Mouse (Mus musculus) small intestine, adult 2 months (tissue): ENCODE data around the gene Tex2. TPM values are rescaled to one million over a fixed set of nuclear protein-coding genes. Genes with fewer than 3 reads are reported as not detected.
A peak's percentile ranks its signal among the peaks of the same experiment; 100 is the strongest.

ENCODE experiments used
- H3K27ac ChIP-seq: fragments of 200-500 bp; 2 replicates; pipeline ENCODE4 v1.5.1; 2012; ENCODE audit warnings: low read depth, low read length, control low read depth, inconsistent platforms; ENCODE audit not compliant: insufficient read depth
- H3K27me3 ChIP-seq: fragments of 200-500 bp; 2 replicates; pipeline ENCODE4 v1.6.1; 2012; ENCODE audit warnings: mild to moderate bottlenecking, moderate library complexity, low read length, inconsistent platforms; ENCODE audit not compliant: control insufficient read depth, insufficient read depth
- H3K36me3 ChIP-seq: fragments of 200-500 bp; 2 replicates; pipeline ENCODE4 v1.6.1; 2012; ENCODE audit warnings: mild to moderate bottlenecking, low read length, control low read depth, inconsistent platforms; ENCODE audit not compliant: control insufficient read depth, insufficient read depth
- H3K4me1 ChIP-seq: fragments of 200-500 bp; 2 replicates; pipeline ENCODE4 v1.6.1; 2012; ENCODE audit warnings: low read length, inconsistent platforms, mixed read lengths; ENCODE audit not compliant: control insufficient read depth, insufficient read depth, insufficient read length
- H3K4me3 ChIP-seq: fragments of 200-500 bp; 2 replicates; pipeline ENCODE4 v1.5.1; 2012; ENCODE audit warnings: low read depth, mild to moderate bottlenecking, control low read depth, inconsistent platforms, low read length, moderate library complexity
- CTCF ChIP-seq: fragments of 200-500 bp; IDR thresholded peaks from 2 replicates; pipeline ENCODE4 v1.5.1; 2012; ENCODE audit warnings: low read depth, mild to moderate bottlenecking, control low read depth, inconsistent platforms, low read length, moderate library complexity, mixed read lengths; ENCODE audit not compliant: insufficient replicate concordance, insufficient read length; ENCODE audit errors: extremely low read depth
- POLR2A ChIP-seq: fragments of 200-500 bp; IDR thresholded peaks from 2 replicates; pipeline ENCODE4 v1.6.1; 2012; ENCODE audit warnings: low read depth, mild to moderate bottlenecking, control low read depth, inconsistent platforms, low read length, moderate library complexity
- WGBS: fragments of 180-500 bp; shearing (Covaris S2); methylation state at CpG from one replicate; pipeline ENCODE4 v1.1.7; 2018; 5-methylcytosine and 5-hydroxymethylcytosine counted together
- polyA plus RNA-seq: library from polyadenylated mRNA; depleted of rRNA; stranded (reverse); fragments of >200 nt; gene quantifications from 2 replicates; pipeline ENCODE4 v1.2.3, GENCODE M21; 2012

Gene Tex2
- polyA plus RNA-seq, 1 experiment, result 9.7 TPM

DNA sequence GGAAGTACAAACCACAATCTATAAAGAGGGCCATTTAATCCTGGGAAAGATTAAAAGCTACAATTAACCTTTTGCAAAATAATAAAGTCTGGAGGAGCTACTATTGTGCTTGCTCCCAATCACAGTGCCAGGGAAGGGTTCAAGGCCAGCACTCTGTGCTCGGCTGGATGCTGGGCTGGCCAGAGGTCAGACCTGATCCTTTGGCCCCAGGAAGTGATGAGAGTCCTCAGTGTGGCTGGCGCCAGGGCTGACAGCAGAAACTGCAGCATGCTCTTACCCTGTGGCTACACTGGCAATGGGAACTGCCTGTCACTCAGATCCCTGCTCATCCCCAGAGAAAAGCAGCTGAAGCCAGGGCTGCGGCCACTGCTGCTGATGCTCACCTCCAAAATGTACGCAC is 55.2 kb downstream of the Tex2 start:
- Histone ChIP-seq H3K36me3 (peaks cover 1% of the 10 kb centered on the region; the same call in 1 of the 2 replicates), H3K27ac (no peak overlapping the region)

GRCm38 (mm10) chr11:106557398-106557797 is 55.8 kb downstream of the Tex2 start:
- H3K27me3 ChIP-seq, result no peaks in the 10 kb centered on the region
- 90% methylated on average over 7 of the region's 7 CpGs for WGBS
- no peak overlapping the region for H3K4me3 ChIP-seq
- peaks cover 18% of the 10 kb centered on the region for H3K4me1 ChIP-seq
- H3K36me3 ChIP-seq, result peaks cover 1% of the 10 kb centered on the region; the same call in 1 of the 2 replicates
- no peak overlapping the region for H3K27ac ChIP-seq
- TF ChIP-seq POLR2A (no peak), CTCF (no peak)

More for the DNA sequence above, 55.2 kb downstream of the Tex2 start:
- Histone ChIP-seq H3K27me3 (no peaks in the 10 kb centered on the region), H3K4me1 (peaks cover 18% of the 10 kb centered on the region), H3K4me3 (no peak overlapping the region)
- TF ChIP-seq CTCF (no peak), POLR2A (no peak)
- 64% methylated on average over 4 of the region's 4 CpGs for WGBS

DNA sequence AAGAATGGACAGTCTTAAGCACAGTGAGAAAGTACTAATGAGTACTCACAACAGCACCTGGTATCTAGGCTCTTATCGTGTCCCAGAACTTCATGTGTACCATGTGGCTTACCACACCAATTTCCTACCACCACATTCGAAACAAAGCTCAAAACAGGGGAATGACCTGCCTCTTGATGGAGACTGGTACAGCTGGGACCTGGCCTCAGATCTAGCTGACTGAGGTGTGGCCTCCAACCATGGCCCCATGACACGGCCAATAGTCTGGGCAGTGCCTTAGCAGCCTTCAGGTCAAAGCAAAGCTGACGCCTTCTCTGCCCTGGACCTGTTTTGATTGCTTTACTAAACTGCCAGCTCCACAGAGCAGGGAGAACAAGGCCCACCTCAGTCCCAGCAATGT is 56.5 kb downstream of the Tex2 start:
- peak overlapping the region; percentile 71 for H3K27ac ChIP-seq
- no peak overlapping the region for H3K4me3 ChIP-seq
- no peaks in the 10 kb centered on the region for H3K27me3 ChIP-seq
- TF ChIP-seq CTCF (no peak), POLR2A (no peak)
- H3K36me3 ChIP-seq, result peaks cover 1% of the 10 kb centered on the region; the same call in 1 of the 2 replicates
- WGBS, result 56% methylated on average over 4 of the region's 4 CpGs
- peaks cover 18% of the 10 kb centered on the region for H3K4me1 ChIP-seq

DNA sequence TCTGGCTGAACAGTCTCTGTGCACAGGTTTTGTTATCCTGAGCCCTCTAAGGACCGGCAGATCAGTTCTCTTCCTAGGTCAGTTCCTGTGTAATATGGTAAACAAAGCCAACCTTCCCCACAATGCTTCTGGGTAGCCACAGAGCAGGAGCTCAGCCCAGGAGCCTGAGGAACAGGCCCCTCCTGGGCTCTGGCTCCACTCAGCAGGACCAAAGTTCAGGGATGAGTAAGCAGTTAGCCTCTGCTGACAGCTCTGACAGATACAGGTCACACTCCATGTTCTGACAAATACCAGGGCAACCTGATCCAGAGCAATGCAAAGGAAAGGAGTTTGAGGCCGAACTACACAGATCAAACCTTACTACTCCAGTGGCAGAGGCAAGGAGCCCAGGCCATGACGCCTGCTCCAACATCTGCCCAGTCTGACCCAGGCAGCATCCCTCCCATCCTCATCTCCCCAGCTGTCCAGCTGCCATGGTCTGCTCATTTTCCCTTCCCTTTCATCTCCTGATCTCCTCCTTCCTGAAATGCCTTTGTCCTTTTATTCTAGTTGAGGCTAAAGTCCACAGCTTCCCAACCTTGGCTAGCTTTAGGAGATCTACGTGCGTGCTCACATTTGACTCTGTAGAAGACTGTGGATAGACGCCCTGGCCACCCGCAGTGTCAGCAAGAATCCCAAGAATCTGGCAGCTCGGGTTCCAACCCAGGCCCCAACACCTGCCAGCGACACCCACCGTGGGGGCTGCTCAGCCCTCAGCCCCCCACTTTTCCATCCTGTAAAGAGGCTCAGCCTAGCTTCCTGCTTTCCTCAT is 57.2 kb downstream of the Tex2 start:
- Histone ChIP-seq H3K36me3 (peaks cover 1% of the 10 kb centered on the region; the same call in 1 of the 2 replicates), H3K27ac (peak overlapping the region; percentile 71), H3K4me3 (no peak overlapping the region), H3K27me3 (no peaks in the 10 kb centered on the region), H3K4me1 (peaks cover 18% of the 10 kb centered on the region)
- TF ChIP-seq CTCF (no peak), POLR2A (no peak)
- WGBS, result 26% methylated on average over 10 of the region's 10 CpGs

DNA sequence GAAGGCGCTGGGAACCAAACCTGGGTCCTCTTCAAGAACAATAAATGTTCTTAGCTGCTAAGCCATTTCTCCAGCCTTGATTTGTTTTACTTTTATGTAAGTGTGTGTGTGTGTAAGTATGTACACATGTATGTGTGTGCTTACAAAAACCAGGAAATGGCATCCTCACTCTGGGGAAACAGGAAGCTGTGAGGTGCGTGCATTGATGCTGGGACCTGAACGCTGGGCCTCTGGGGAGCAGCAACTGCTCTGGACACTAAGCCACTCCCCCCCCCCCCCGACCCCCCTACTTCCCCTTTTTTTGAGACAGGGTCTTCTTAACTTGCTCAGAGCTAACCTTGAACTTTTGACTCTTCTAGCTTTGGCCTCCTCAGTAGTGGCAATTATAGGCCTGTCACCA is 62.8 kb downstream of the Tex2 start:
- Histone ChIP-seq H3K4me3 (no peak overlapping the region), H3K27me3 (no peaks in the 10 kb centered on the region), H3K36me3 (peaks cover 8% of the 10 kb centered on the region), H3K27ac (no peak overlapping the region), H3K4me1 (peaks cover under 1% of the 10 kb centered on the region; the same call in 1 of the 2 replicates)
- WGBS, result 83% methylated on average over 4 of the region's 4 CpGs
- TF ChIP-seq CTCF (no peak), POLR2A (no peak)

DNA sequence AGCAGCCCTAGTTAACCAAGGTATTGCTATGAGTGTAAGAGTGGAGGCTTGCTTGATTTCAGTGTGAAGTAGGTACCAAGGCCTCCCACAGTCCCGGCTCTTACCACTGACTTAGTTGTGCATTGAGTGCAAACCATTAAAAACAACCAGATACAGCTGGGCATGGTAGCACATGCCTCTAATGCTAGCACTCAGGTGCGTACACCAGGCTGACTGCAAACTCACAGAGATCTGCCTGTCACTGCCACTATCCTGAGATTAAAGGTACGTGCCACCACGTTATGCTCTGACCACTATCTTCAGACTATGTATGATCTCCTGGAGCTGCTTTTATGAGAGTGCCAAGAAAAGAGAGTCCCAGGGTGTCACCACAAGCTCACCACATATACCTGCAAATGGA is 67.1 kb downstream of the Tex2 start:
- H3K27ac ChIP-seq, result no peak overlapping the region
- no peak overlapping the region for H3K4me3 ChIP-seq
- H3K36me3 ChIP-seq, result peaks cover 28% of the 10 kb centered on the region
- no peak for TF ChIP-seq CTCF
- no peak for TF ChIP-seq POLR2A
- WGBS, result 93% methylated on average over 4 of the region's 4 CpGs
- no peaks in the 10 kb centered on the region for H3K4me1 ChIP-seq
- no peaks in the 10 kb centered on the region for H3K27me3 ChIP-seq

GRCm38 (mm10) chr11:106544916-106545315 is 68.3 kb downstream of the Tex2 start:
- 86% methylated on average over 9 of the region's 9 CpGs for WGBS

More at GRCm38 (mm10) chr11:106544916-106545315, 68.3 kb downstream of the Tex2 start:
- Histone ChIP-seq H3K27me3 (no peaks in the 10 kb centered on the region), H3K4me3 (no peak overlapping the region), H3K4me1 (no peaks in the 10 kb centered on the region), H3K36me3 (peaks cover 28% of the 10 kb centered on the region), H3K27ac (peak overlapping the region; percentile 16; the same call in 1 of the 2 replicates)
- TF ChIP-seq POLR2A, result no peak
- TF ChIP-seq CTCF, result no peak
